Mouse (Mus musculus) heart, embryonic 15.5 days (tissue): Measurements from ENCODE around the gene Ppa1. TPM values are rescaled to one million over a fixed set of nuclear protein-coding genes. Genes with fewer than 3 reads are reported as not detected.
"Not testable (repeated sequence)": the region's sequence is repeated elsewhere in the genome, so short reads cannot be mapped to it uniquely, and the experiment has no call there.

Experiments
- ATAC-seq: fragments of 200-750 bp; cut with Nextera tagmentation; replicated peaks from 2 replicates; pipeline ENCODE4 v1.8.0; 2017; ENCODE audit warnings: low read depth, moderate TSS enrichment; ENCODE audit not compliant: insufficient number of reproducible peaks, insufficient read depth, low FRiP score
- H3K27ac ChIP-seq: fragments of 300-500 bp; sonication (generic); 2 replicates; pipeline ENCODE4 v1.5.1; 2015; ENCODE audit warnings: mild to moderate bottlenecking, inconsistent platforms
- H3K27me3 ChIP-seq: fragments of 300-500 bp; sonication (generic); 2 replicates; pipeline ENCODE4 v1.6.1; 2015; ENCODE audit warnings: inconsistent platforms
- H3K36me3 ChIP-seq: fragments of 300-500 bp; sonication (generic); 2 replicates; pipeline ENCODE4 v1.6.1; 2015; ENCODE audit warnings: mild to moderate bottlenecking, inconsistent platforms
- H3K4me1 ChIP-seq: fragments of 300-500 bp; sonication (generic); replicated peaks from 2 replicates; pipeline ENCODE4 v1.6.1; 2015; ENCODE audit warnings: inconsistent platforms
- H3K4me2 ChIP-seq: fragments of 300-500 bp; sonication (generic); 2 replicates; pipeline ENCODE4 v1.6.1; 2015; ENCODE audit warnings: inconsistent platforms, mild to moderate bottlenecking, moderate library complexity
- H3K4me3 ChIP-seq: fragments of 300-500 bp; sonication (generic); 2 replicates; pipeline ENCODE4 v1.5.1; 2015; ENCODE audit warnings: mild to moderate bottlenecking, inconsistent platforms
- H3K9ac ChIP-seq: fragments of 300-500 bp; sonication (generic); 2 replicates; pipeline ENCODE4 v1.6.1; 2015; ENCODE audit warnings: mild to moderate bottlenecking, inconsistent platforms
- H3K9me3 ChIP-seq: fragments of 300-500 bp; sonication (generic); replicated peaks from 2 replicates; pipeline ENCODE4 v1.6.1; 2016; ENCODE audit warnings: inconsistent platforms
- WGBS: fragments of 180-500 bp; shearing (Covaris S2); methylation state at CpG from one replicate; pipeline ENCODE4 v1.1.7; 2015; ENCODE audit warnings: mixed read lengths; 5-methylcytosine and 5-hydroxymethylcytosine counted together
- polyA plus RNA-seq: library from polyadenylated mRNA; unstranded; fragments of >200 nt; fragmentation: Nextera tagmentation; extraction: Ambion mirVana; gene quantifications from 2 replicates; pipeline ENCODE4 v1.2.1, GENCODE M21; 2015

The Ppa1 gene
- polyA plus RNA-seq, 1 experiment from 2014 or later = 84.9 TPM

- H3K27ac ChIP-seq = no peak overlapping the region
- 62% methylated on average over 9 of the region's 9 CpGs for WGBS
- H3K4me3 ChIP-seq = no peak overlapping the region
- H3K4me2 ChIP-seq = no peak overlapping the region
- peaks cover 17% of the 10 kb centered on the region for H3K4me1 ChIP-seq
- H3K9ac ChIP-seq = no peak overlapping the region
- no peaks in the 10 kb centered on the region for H3K36me3 ChIP-seq
- peaks cover 19% of the 10 kb centered on the region for H3K27me3 ChIP-seq
- ATAC-seq = no peak
- H3K9me3 ChIP-seq = no peaks in the 10 kb centered on the region
These were observed 26.7 kb upstream of the Ppa1 start for GRCm38 (mm10) chr10:61621681-61622080.

DNA sequence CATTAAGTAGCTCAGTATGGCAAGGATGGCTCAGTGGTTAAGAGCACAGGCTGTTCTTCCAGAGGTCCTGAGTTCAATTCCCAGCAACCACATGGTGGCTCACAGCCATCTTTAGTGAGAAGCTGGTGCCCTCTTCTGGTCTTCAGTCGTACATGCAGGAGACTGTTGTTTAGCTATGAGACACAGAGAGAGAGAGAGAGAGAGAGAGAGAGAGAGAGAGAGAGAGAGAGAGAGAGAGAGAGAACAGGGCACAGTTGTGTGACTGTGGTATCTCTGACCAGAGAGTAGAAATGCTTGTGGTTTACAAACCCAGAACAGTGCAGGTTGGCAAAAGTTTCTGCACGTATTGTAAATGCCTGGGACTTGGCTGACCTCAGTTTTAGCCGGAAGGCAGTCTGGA is 24.5 kb upstream of the Ppa1 start:
- H3K4me1 ChIP-seq = peaks cover 33% of the 10 kb centered on the region
- WGBS = 66% methylated on average over 3 of the region's 3 CpGs
- H3K27me3 ChIP-seq = peaks cover 19% of the 10 kb centered on the region
- H3K36me3 ChIP-seq, H3K4me3 ChIP-seq, H3K27ac ChIP-seq, H3K9ac ChIP-seq, ATAC-seq, H3K4me2 ChIP-seq, H3K9me3 ChIP-seq: not testable (repeated sequence)

- H3K4me2 ChIP-seq = peak overlapping the region; percentile 76
These were observed 23.6 kb upstream of the Ppa1 start for GRCm38 (mm10) chr10:61624771-61625170.

DNA sequence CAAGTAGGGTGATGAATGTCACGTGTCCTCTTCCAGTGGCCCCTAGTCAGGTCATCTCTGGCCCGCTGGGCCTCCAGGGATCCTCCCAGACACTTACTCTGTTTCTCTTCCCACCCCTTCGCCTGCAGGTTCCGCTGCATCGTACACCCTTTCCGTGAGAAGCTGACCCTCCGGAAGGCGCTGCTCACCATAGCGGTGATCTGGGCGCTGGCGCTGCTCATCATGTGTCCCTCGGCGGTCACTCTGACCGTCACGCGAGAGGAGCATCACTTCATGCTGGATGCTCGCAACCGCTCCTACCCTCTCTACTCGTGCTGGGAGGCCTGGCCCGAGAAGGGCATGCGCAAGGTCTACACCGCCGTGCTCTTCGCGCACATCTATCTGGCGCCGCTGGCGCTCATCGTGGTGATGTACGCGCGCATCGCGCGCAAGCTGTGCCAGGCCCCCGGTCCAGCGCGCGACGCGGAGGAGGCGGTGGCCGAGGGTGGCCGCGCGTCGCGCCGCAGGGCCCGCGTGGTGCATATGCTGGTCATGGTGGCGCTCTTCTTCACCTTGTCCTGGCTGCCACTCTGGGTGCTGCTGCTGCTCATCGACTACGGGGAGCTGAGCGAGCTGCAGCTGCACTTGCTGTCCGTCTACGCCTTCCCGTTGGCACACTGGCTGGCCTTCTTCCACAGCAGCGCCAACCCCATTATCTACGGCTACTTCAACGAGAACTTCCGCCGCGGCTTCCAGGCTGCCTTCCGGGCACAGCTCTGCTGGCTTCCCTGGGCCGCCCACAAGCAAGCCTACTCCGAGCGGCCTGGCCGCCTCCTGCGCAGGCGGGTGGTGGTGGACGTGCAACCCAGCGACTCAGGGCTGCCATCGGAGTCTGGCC is 22.7 kb upstream of the Ppa1 start:
- no peaks in the 10 kb centered on the region for H3K36me3 ChIP-seq
- no peaks in the 10 kb centered on the region for H3K9me3 ChIP-seq
- peak overlapping the region; percentile 49 for H3K4me3 ChIP-seq
- peak; percentile 53 for ATAC-seq
- peaks cover 19% of the 10 kb centered on the region for H3K27me3 ChIP-seq
- H3K27ac ChIP-seq = no peak overlapping the region
- H3K4me2 ChIP-seq = peak overlapping the region; percentile 76
- H3K9ac ChIP-seq = peak overlapping the region; percentile 11; the same call in 1 of the 2 replicates
- H3K4me1 ChIP-seq = peaks cover 33% of the 10 kb centered on the region
- WGBS = 4% methylated on average over 74 of the region's 74 CpGs

More at GRCm38 (mm10) chr10:61624771-61625170, 23.6 kb upstream of the Ppa1 start:
- no peak for ATAC-seq
- H3K36me3 ChIP-seq = no peaks in the 10 kb centered on the region
- H3K4me1 ChIP-seq = peaks cover 33% of the 10 kb centered on the region
- H3K9me3 ChIP-seq = no peaks in the 10 kb centered on the region
- WGBS = 33% methylated on average over 5 of the region's 5 CpGs
- no peak overlapping the region for H3K27ac ChIP-seq
- H3K4me3 ChIP-seq = no peak overlapping the region
- H3K9ac ChIP-seq = no peak overlapping the region
- H3K27me3 ChIP-seq = peaks cover 19% of the 10 kb centered on the region

DNA sequence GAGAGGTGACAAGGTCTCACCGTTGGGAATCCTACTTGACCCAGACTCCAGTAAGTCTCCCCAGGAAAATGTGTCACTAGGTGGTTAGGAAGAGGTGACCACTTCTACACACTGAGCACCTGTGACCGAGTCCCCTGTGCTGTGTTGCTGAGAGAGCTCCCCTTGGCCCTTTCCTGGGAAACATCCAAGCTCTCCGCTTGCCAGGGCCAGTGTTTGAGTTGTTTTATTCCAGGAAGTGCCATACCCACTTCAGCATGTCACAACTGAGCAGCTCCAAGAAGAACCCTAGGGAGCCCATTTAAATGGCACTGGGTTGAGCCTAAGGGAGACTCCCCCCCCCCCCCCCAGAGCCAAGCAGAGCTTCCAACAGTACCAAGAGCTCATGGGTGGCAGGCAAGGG is 21.8 kb upstream of the Ppa1 start:
- no peak overlapping the region for H3K9ac ChIP-seq
- no peak for ATAC-seq
- H3K4me3 ChIP-seq = no peak overlapping the region
- H3K4me2 ChIP-seq = no peak overlapping the region
- WGBS = 73% methylated on average over 3 of the region's 3 CpGs
- H3K9me3 ChIP-seq = no peaks in the 10 kb centered on the region
- peaks cover 33% of the 10 kb centered on the region for H3K4me1 ChIP-seq
- H3K36me3 ChIP-seq = no peaks in the 10 kb centered on the region
- H3K27me3 ChIP-seq = peaks cover 19% of the 10 kb centered on the region
- H3K27ac ChIP-seq = no peak overlapping the region

GRCm38 (mm10) chr10:61627195-61627937 is 21.0 kb upstream of the Ppa1 start:
- Histone ChIP-seq H3K4me1 (peaks cover 36% of the 10 kb centered on the region), H3K27me3 (peaks cover 19% of the 10 kb centered on the region), H3K4me2 (no peak overlapping the region), H3K9ac (no peak overlapping the region), H3K4me3 (no peak overlapping the region), H3K9me3 (no peaks in the 10 kb centered on the region), H3K27ac (peak overlapping the region; percentile 55; the same call in 1 of the 2 replicates), H3K36me3 (no peaks in the 10 kb centered on the region)
- no peak for ATAC-seq
- 45% methylated on average over 15 of the region's 15 CpGs for WGBS

DNA sequence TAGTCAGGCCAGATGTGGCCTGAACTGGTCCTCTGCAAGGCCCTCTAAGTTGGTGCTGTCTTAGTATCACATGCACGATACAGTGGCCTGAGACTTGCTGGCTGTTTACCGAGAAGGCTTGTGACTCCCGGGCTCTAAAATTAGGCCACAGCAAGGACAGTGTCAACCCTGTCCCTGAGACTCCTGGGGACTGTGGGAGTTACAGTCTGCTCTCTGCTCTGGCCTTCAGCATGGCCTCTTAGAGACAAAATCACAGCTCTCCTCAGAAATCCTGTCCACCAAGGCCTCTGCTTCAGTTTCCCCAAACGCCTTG is 20.5 kb upstream of the Ppa1 start:
- 0 out of 2 replicates have a peak, but pooled peaks have one; percentile 16 for ATAC-seq
- Histone ChIP-seq H3K4me1 (peaks cover 37% of the 10 kb centered on the region), H3K27ac (peak overlapping the region; percentile 55; the same call in 1 of the 2 replicates), H3K9ac (no peak overlapping the region), H3K4me2 (no peak overlapping the region), H3K9me3 (no peaks in the 10 kb centered on the region), H3K36me3 (no peaks in the 10 kb centered on the region), H3K27me3 (peaks cover 19% of the 10 kb centered on the region), H3K4me3 (no peak overlapping the region)
- 54% methylated on average over 4 of the region's 4 CpGs for WGBS

DNA sequence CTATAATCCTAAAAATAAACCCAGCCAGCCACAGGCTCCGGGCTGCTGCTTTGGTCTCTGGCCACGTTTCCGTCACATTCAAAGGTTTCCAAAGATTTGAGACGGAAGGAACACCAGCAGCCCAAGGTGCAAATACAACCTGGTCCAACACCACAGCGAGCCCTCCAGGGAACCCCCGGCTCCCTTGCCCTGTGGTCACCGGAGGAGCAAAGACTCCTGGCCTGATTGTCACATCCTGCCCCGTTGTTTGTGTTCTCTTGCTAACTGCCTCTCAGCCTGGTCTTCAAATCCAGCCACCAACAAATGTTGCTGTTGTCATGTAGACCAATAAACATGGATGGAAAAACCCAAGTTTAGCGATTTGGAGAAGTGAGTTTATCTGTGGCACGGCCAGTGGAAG is 15.9 kb upstream of the Ppa1 start:
- Histone ChIP-seq H3K27me3 (no peaks in the 10 kb centered on the region), H3K4me2 (no peak overlapping the region), H3K36me3 (no peaks in the 10 kb centered on the region), H3K9me3 (no peaks in the 10 kb centered on the region), H3K9ac (no peak overlapping the region), H3K4me3 (no peak overlapping the region), H3K4me1 (peaks cover 12% of the 10 kb centered on the region), H3K27ac (no peak overlapping the region)
- 51% methylated on average over 10 of the region's 10 CpGs for WGBS
- no peak for ATAC-seq

DNA sequence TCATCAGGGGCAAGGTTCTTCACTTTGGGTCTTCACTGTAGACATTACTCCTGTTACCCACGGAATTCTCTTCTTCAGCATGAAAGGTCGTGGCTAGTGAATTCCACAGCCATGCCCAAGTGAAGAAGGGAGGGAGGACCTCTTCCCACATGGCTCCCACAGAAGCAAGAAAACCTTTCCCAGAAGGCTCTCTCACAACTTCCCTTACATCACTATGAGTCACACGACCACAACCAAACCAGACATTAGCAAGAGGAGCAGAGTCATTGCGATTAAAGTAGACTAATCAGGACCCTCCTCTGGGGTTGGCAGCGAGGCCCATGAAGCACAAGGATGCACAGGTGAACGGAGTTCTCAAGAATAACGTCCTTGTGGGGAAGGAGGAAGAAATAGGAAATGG is 11.3 kb upstream of the Ppa1 start:
- H3K4me1 ChIP-seq = 0 out of 2 replicates have a peak, but pooled peaks cover 4% of the 10 kb centered on the region
- H3K4me3 ChIP-seq = no peak overlapping the region
- H3K27ac ChIP-seq = no peak overlapping the region
- no peak for ATAC-seq
- H3K9ac ChIP-seq = no peak overlapping the region
- H3K4me2 ChIP-seq = no peak overlapping the region
- H3K27me3 ChIP-seq = no peaks in the 10 kb centered on the region
- no peaks in the 10 kb centered on the region for H3K36me3 ChIP-seq
- H3K9me3 ChIP-seq = no peaks in the 10 kb centered on the region
- WGBS = 66% methylated on average over 7 of the region's 7 CpGs

DNA sequence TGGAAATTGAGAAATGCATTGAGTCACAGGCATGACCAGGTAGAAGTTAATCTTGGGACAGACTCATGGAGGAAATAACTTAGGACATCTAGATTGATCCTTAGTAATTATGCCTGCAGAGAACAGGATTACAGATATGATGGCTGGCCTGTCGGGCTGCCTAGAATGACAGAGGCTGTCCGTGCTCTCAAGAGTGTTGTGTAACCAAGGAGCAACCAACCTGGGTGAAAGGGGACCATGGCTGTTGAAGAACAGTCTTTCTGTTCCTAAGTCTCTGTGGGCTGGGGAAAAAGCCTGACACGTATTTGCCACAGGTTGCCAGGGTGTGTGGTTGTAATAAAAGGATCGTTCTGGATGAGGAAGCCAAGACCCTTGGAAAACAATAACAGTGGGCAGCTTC is 8.0 kb upstream of the Ppa1 start:
- no peak overlapping the region for H3K4me2 ChIP-seq
- 67% methylated on average over 4 of the region's 4 CpGs for WGBS
- H3K9ac ChIP-seq = no peak overlapping the region
- no peak overlapping the region for H3K4me3 ChIP-seq
- no peaks in the 10 kb centered on the region for H3K9me3 ChIP-seq
- no peaks in the 10 kb centered on the region for H3K27me3 ChIP-seq
- no peaks in the 10 kb centered on the region for H3K4me1 ChIP-seq
- H3K36me3 ChIP-seq = no peaks in the 10 kb centered on the region
- no peak overlapping the region for H3K27ac ChIP-seq
- no peak for ATAC-seq

GRCm38 (mm10) chr10:61646557-61646956 is 1.8 kb upstream of the Ppa1 start:
- Histone ChIP-seq H3K9ac (no peak overlapping the region), H3K36me3 (no peaks in the 10 kb centered on the region), H3K4me3 (no peak overlapping the region), H3K4me2 (no peak overlapping the region), H3K27ac (no peak overlapping the region), H3K27me3 (no peaks in the 10 kb centered on the region), H3K4me1 (peaks cover 12% of the 10 kb centered on the region), H3K9me3 (no peaks in the 10 kb centered on the region)
- 56% methylated on average over 7 of the region's 7 CpGs for WGBS
- no peak for ATAC-seq
